Mouse (Mus musculus) embryonic facial prominence, embryonic 10.5 days (tissue): ENCODE measurements at regions not wholly inside any gene's neighbourhood (a gene's known extent, or its start where the extent isn't known, plus 50 kb on each side); places are given as distances from the start of the nearest gene placed in this dataset.

Experiments used
- DNase-seq: peaks from one replicate; pipeline ENCODE4 v3.0.0-alpha.2; 2017; ENCODE audit warnings: low spot score
- H3K27ac ChIP-seq: fragments of 300-500 bp; sonication (generic); replicated peaks from 2 replicates; pipeline ENCODE4 v1.5.1; 2016; ENCODE audit warnings: mild to moderate bottlenecking
- H3K27me3 ChIP-seq: fragments of 300-500 bp; sonication (generic); replicated peaks from 2 replicates; pipeline ENCODE4 v1.6.1; 2016; ENCODE audit warnings: low read depth, mild to moderate bottlenecking; ENCODE audit not compliant: poor library complexity, severe bottlenecking
- H3K36me3 ChIP-seq: fragments of 300-500 bp; sonication (generic); replicated peaks from 2 replicates; pipeline ENCODE4 v1.6.1; 2016; ENCODE audit warnings: mild to moderate bottlenecking, moderate library complexity
- H3K4me1 ChIP-seq: fragments of 300-500 bp; sonication (generic); 2 replicates; pipeline ENCODE4 v1.6.1; 2016
- H3K4me3 ChIP-seq: fragments of 300-500 bp; sonication (generic); 2 replicates; pipeline ENCODE4 v1.5.1; 2016; ENCODE audit warnings: mild to moderate bottlenecking, moderate library complexity
- H3K9me3 ChIP-seq: fragments of 300-500 bp; sonication (generic); 2 replicates; pipeline ENCODE4 v1.6.1; 2016; ENCODE audit warnings: mild to moderate bottlenecking
- WGBS: fragments of 180-500 bp; shearing (Covaris S2); methylation state at CpG from one replicate; pipeline ENCODE4 v1.1.7; 2016; 5-methylcytosine and 5-hydroxymethylcytosine counted together

DNA sequence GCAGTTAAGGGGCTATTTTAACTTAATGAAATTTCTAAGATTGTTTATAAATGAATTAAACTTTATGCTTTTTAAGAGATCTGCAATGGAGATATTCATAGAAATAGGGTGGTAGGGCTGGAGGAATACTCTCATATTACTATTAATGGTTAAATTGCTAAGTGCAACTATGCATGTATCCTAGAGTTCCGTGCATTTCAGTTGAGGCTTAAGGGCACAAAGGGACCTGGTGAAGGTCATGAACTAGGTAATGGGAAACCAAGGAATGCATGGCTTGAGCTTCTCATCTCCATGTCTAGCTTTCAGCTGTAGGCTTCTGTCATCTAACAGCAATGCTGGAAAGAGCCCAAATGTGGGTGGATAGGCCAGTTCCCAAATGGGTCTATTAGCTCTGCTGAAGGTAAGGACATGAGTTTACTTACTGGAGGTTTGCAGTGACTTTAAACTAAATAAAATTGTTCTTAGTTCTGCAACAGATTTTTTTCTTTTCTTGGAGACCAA is 683.6 kb downstream of the Ets1 start:
- Histone ChIP-seq H3K27ac (no peak overlapping the region), H3K4me1 (no peaks in the 10 kb centered on the region), H3K9me3 (no peaks in the 10 kb centered on the region), H3K36me3 (no peaks in the 10 kb centered on the region), H3K4me3 (no peak overlapping the region), H3K27me3 (no peaks in the 10 kb centered on the region)
- 65% methylated on average over 1 of the region's 1 CpGs for WGBS
- no peak for DNase-seq

DNA sequence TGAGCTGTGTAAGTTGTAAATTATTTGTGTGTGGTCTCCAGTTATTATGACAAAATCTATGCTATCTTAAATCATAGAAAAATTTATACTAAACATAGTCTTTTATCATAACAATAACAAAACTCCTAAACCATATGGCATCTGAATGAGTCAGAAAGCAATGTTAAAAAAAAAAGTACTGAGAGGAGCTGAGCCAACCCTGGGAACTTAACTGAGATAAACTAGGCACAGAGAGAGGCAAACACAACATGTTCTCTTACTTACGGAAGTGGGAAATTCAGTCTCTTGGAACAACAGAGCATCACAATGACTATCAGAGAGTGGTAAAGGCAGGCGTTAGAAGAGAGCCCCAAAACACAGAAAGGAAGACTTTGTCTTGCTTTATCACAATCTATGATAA is 691.7 kb downstream of the Ets1 start:
- Histone ChIP-seq H3K27ac (no peak overlapping the region), H3K36me3 (no peaks in the 10 kb centered on the region), H3K4me1 (no peaks in the 10 kb centered on the region), H3K9me3 (no peaks in the 10 kb centered on the region), H3K27me3 (no peaks in the 10 kb centered on the region), H3K4me3 (no peak overlapping the region)
- DNase-seq, result no peak
- 84% methylated on average over 2 of the region's 2 CpGs for WGBS

DNA sequence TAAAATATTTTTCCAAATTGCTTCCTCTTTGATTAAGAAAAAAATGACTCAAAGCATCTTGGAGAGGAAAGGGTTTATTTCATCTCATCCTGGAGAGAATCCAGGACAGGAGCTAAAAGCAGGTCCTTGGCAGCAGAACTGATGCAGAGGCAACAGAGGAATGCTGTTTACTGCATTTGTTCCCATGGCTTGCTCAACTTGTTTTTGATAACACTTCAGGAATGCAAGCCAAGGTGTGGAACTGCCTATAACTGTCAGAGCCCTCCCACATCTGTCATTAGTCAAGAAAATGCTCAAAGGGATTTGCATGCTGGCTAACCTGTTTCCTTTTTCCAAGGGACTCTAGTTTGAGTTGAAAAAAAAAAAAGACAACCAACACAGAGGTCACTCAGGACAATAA is 714.2 kb downstream of the Ets1 start:
- Histone ChIP-seq H3K27me3 (no peaks in the 10 kb centered on the region), H3K36me3 (no peaks in the 10 kb centered on the region), H3K27ac (no peak overlapping the region), H3K9me3 (no peaks in the 10 kb centered on the region), H3K4me3 (no peak overlapping the region), H3K4me1 (no peaks in the 10 kb centered on the region)
- no peak for DNase-seq

DNA sequence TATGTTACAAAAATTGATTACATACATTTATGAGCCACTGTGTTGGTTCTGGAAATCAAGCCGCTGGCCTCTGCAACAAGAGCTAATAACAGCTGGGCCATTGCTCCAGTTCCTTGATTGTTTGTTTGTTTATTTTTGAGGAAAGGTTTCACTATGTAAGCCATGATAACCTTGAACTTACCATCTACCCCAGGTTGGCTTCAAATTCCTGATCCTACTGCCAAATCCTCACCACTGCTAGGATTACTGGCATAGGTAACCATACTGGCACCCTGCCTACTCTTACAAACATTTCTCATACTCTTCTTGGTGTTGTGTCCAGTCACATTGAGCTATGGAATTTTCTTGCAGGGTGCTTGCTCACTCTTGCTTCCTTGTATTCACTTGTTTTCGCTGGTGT is 720.6 kb downstream of the Ets1 start:
- Histone ChIP-seq H3K4me1 (no peaks in the 10 kb centered on the region), H3K36me3 (no peaks in the 10 kb centered on the region), H3K27me3 (no peaks in the 10 kb centered on the region), H3K9me3 (no peaks in the 10 kb centered on the region), H3K4me3 (no peak overlapping the region), H3K27ac (no peak overlapping the region)
- no peak for DNase-seq
- 76% methylated on average over 2 of the region's 2 CpGs for WGBS

DNA sequence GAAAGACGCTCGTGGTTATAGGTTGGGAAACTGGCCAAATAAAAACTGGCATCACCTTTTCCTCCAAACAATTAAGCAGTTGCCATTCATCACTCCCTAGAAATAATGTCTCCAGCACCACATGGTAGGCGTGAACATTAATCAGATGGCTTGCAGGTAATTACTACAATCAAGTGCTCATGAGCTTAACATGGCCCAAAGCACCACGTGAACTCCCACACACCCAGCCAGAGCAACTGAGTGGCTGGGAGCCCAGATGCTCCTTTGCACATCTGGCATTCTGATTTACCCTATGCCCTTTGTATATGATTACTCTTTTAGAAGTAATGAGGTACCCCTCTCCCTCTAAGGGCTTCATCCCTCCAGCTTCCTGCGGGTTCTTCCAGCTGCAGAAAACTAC is 724.9 kb downstream of the Ets1 start:
- Histone ChIP-seq H3K27me3 (no peaks in the 10 kb centered on the region), H3K36me3 (no peaks in the 10 kb centered on the region), H3K4me1 (no peaks in the 10 kb centered on the region), H3K9me3 (no peaks in the 10 kb centered on the region), H3K27ac (no peak overlapping the region), H3K4me3 (no peak overlapping the region)
- WGBS, result 82% methylated on average over 5 of the region's 5 CpGs
- DNase-seq, result no peak

DNA sequence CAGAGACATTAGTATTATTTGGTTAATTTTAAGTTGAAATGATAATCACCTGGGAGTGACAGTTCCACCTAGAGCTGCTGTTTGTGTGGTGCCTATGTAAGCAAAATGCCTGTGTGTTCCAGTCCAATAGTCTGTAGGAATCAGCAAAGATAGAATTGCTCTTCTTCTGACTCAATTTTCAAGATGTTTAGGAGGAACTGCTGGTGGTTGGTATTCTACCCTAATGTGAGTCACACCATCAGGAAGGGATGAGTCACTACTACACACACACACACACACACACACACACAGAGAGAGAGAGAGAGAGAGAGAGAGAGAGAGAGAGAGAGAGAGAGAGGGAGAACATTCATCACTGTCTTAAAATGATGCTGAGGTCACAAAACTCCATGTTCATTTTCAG is 753.1 kb downstream of the Ets1 start:
- no peaks in the 10 kb centered on the region for H3K4me1 ChIP-seq
- no peaks in the 10 kb centered on the region for H3K27me3 ChIP-seq
- H3K4me3 ChIP-seq, result no peak overlapping the region
- no peak overlapping the region for H3K27ac ChIP-seq
- no peaks in the 10 kb centered on the region for H3K9me3 ChIP-seq
- H3K36me3 ChIP-seq, result no peaks in the 10 kb centered on the region
- DNase-seq, result no peak

DNA sequence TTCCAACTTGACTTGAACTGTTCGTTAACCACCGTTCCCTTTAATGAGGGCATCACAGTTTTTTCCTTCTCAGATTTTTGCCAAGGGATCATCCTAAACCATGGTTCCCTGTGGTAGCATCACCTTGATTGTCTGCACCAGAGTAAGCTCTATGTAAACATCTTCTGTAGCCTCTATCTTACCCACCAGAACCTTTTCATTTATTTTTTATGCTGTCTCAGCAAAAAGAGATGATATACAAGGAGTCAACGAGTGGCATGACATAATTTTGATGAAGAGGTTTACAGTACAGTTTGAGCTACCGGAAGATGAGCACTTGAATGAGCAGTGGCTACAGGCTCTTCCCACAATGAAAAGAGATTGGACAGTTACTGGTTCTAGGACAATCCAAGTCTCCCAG is 768.7 kb downstream of the Ets1 start:
- Histone ChIP-seq H3K9me3 (0 out of 2 replicates have a peak, but pooled peaks cover 3% of the 10 kb centered on the region), H3K4me1 (no peaks in the 10 kb centered on the region), H3K27me3 (no peaks in the 10 kb centered on the region), H3K36me3 (no peaks in the 10 kb centered on the region), H3K4me3 (no peak overlapping the region), H3K27ac (no peak overlapping the region)
- DNase-seq, result no peak
- WGBS, result 94% methylated on average over 4 of the region's 4 CpGs

DNA sequence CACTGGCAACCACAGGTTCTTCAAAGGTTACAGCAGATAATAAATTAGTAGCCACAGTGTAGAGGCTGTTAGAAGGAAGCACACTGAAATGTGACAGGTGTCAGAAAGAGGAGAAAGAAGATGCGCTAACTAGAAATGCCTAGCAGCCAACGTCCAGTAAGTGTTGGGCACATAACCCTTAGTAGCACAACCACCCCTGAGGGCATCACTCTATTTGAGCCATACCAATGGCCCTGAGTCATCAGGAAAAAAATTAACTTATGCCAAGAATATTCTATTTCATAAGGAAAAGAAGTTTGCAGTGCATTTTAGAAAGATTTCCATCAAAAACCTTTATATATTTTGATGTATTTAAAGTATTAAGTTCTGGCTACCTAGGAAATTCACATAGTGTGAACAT is 771.5 kb downstream of the Ets1 start:
- no peaks in the 10 kb centered on the region for H3K36me3 ChIP-seq
- H3K4me1 ChIP-seq, result no peaks in the 10 kb centered on the region
- H3K27ac ChIP-seq, result no peak overlapping the region
- no peak overlapping the region for H3K4me3 ChIP-seq
- no peak for DNase-seq
- 0 out of 2 replicates have a peak, but pooled peaks cover 3% of the 10 kb centered on the region for H3K9me3 ChIP-seq
- 87% methylated on average over 2 of the region's 2 CpGs for WGBS
- no peaks in the 10 kb centered on the region for H3K27me3 ChIP-seq

DNA sequence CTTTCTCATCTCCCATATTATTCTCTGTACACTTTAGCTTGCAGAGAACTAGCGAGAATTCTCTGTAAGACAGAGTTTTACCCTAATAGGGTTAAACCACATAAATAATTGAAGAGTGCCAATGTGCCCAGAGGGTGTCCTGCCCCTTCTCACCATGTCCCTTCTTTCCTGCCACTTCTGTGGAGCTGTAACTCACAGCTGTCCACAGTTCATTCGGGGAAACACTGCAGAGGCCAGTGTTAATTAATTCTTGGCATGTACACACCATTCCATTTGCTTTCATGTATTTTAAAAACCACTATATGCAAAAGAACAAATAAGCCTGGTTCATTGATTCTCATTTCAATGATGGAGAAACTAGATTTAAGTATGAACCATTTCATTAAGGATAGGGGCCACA is 787.8 kb downstream of the Ets1 start:
- H3K27ac ChIP-seq, result no peak overlapping the region
- H3K4me3 ChIP-seq, result no peak overlapping the region
- 59% methylated on average over 2 of the region's 2 CpGs for WGBS
- H3K9me3 ChIP-seq, result no peaks in the 10 kb centered on the region
- no peak for DNase-seq
- H3K36me3 ChIP-seq, result no peaks in the 10 kb centered on the region
- no peaks in the 10 kb centered on the region for H3K4me1 ChIP-seq
- H3K27me3 ChIP-seq, result no peaks in the 10 kb centered on the region

DNA sequence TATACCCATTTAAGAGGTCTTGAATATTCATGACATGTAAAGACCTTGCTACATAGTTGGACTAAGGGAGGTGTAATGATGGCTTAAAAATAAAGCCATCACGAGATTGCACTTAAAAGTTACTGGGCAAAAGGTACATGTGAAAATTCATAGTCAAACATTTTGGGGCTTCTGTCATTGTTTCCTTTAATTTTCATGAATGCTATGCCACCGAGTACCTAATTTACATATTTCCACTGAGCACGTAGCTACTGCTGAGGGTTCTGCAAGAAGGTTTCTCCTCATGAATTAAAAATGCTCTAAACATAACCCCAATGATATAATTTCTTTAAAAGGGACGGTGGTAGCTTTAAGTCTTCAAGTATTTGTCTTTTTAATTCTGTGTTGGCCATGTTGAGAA is 800.4 kb downstream of the Ets1 start:
- no peak for DNase-seq
- H3K9me3 ChIP-seq, result no peaks in the 10 kb centered on the region
- no peaks in the 10 kb centered on the region for H3K27me3 ChIP-seq
- no peaks in the 10 kb centered on the region for H3K36me3 ChIP-seq
- H3K4me1 ChIP-seq, result no peaks in the 10 kb centered on the region
- no peak overlapping the region for H3K4me3 ChIP-seq
- H3K27ac ChIP-seq, result no peak overlapping the region
- WGBS, result 83% methylated on average over 4 of the region's 4 CpGs

DNA sequence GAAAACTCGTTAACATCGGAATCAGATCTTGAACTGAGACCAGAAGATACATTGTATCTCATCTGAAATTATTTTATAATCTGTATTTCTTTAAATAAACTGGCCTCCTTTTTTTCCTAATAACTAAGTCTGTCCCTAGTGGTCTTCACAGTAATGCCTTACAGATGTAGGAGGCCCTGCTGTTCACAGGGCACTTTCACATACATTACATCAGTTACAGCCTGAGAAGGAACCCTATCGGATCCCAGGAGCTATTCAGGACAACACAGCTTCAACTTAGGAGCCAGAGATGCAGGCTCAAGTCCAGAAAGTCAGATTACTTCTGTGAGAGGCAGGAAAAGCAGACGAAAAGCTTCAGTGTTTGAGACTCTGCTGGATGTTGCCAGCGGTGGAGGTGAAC is 806.2 kb downstream of the Ets1 start:
- H3K4me3 ChIP-seq, result no peak overlapping the region
- H3K4me1 ChIP-seq, result 0 out of 2 replicates have a peak, but pooled peaks cover 6% of the 10 kb centered on the region
- 70% methylated on average over 5 of the region's 5 CpGs for WGBS
- H3K9me3 ChIP-seq, result no peaks in the 10 kb centered on the region
- H3K27me3 ChIP-seq, result no peaks in the 10 kb centered on the region
- H3K36me3 ChIP-seq, result no peaks in the 10 kb centered on the region
- DNase-seq, result peak; percentile 9
- 0 out of 2 replicates have a peak overlapping the region, but pooled peaks have one; percentile 15 for H3K27ac ChIP-seq

DNA sequence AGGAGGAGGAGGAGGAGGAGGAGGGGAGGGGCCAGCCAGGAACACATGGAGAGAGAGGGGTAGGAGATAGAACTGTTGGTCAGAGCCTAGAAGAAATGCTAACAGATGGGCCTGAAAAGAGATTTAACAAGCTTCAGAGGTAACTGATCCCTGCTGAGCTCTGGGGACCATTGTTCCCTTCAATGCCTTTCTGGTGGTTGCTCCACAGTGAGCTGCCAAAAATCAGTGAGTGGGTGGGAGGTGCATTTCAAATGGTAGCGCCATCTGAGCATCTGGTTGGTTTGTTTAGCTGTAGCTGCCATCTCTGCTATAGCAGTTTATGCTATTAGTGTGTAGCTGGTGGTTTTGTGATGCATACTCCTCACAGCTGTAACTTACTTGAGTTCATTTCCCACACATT is 809.9 kb downstream of the Ets1 start:
- H3K4me3 ChIP-seq, result no peak overlapping the region
- 73% methylated on average over 1 of the region's 1 CpGs for WGBS
- H3K27me3 ChIP-seq, result no peaks in the 10 kb centered on the region
- H3K27ac ChIP-seq, result no peak overlapping the region
- no peaks in the 10 kb centered on the region for H3K36me3 ChIP-seq
- 0 out of 2 replicates have a peak, but pooled peaks cover 6% of the 10 kb centered on the region for H3K4me1 ChIP-seq
- no peak for DNase-seq
- no peaks in the 10 kb centered on the region for H3K9me3 ChIP-seq

DNA sequence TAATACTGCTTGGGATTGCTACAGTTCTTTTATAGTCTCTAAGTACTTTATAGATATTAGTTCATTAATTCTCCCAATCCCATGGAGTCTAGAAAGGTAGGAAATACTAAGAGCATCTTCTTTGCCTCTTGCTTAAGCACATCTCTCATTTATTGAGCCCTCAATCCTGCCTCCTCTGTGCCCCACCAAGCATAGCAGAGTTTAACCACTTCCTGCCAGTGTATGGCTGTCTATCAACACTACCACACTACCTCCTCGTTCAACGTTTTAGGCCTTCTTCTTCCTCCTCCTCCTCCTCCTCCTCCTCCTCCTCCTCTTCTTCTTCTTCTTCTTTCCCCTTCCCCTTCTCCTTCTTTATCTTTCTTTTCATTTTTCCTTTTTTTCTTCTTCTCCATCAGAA is 839.1 kb downstream of the Ets1 start:
- 74% methylated on average over 2 of the region's 2 CpGs for WGBS
- Histone ChIP-seq H3K27ac (no peak overlapping the region), H3K36me3 (no peaks in the 10 kb centered on the region), H3K27me3 (no peaks in the 10 kb centered on the region), H3K9me3 (no peaks in the 10 kb centered on the region), H3K4me3 (no peak overlapping the region), H3K4me1 (no peaks in the 10 kb centered on the region)
- no peak for DNase-seq
